Mouse (Mus musculus): ENCODE results near the gene Chrnb1. TPM values are rescaled to one million over a fixed set of nuclear protein-coding genes. Genes with fewer than 3 reads are reported as not detected.

Gene Chrnb1
- polyA plus RNA-seq, 1 experiment = 3.5 TPM

GRCm38 (mm10) chr11:69775716-69776115, 20.0 kb downstream of the Chrnb1 start:
- Histone ChIP-seq H3K4me1 (ENCODE audit: control insufficient read depth, insufficient read depth, low read length) (no peaks in the 10 kb centered on the region; the same call in 1 of the 2 replicates), H3K4me3 (replicated peaks; ENCODE audit: control insufficient read depth, low read depth, low read length) (no peak overlapping the region), H3K27ac (ENCODE audit: control insufficient read depth, insufficient read depth, low read depth, low read length, poor library complexity) (no peak overlapping the region)
- 87% methylated on average over 10 of the region's 10 CpGs for WGBS
- TF ChIP-seq POLR2A (IDR thresholded peaks at IDR 0.05; ENCODE audit: borderline replicate concordance, control insufficient read depth, low read depth, low read length) = no peak
- TF ChIP-seq CTCF (IDR thresholded peaks at IDR 0.05; ENCODE audit: control insufficient read depth, insufficient read depth, low read length) = no peak

GRCm38 (mm10) chr11:69774961-69775360, 20.8 kb downstream of the Chrnb1 start:
- 43% methylated on average over 5 of the region's 5 CpGs for WGBS
- H3K27ac ChIP-seq (ENCODE audit: control insufficient read depth, insufficient read depth, low read depth, low read length, poor library complexity) = peak overlapping the region; percentile 41; the same call in 1 of the 2 replicates
- TF ChIP-seq CTCF (IDR thresholded peaks at IDR 0.05; ENCODE audit: control insufficient read depth, insufficient read depth, low read length) (no peak), POLR2A (IDR thresholded peaks at IDR 0.05; ENCODE audit: borderline replicate concordance, control insufficient read depth, low read depth, low read length) (no peak)
- no peaks in the 10 kb centered on the region; the same call in 1 of the 2 replicates for H3K4me1 ChIP-seq (ENCODE audit: control insufficient read depth, insufficient read depth, low read length)
- H3K4me3 ChIP-seq (replicated peaks; ENCODE audit: control insufficient read depth, low read depth, low read length) = no peak overlapping the region

GRCm38 (mm10) chr11:69767625-69767909, 28.2 kb downstream of the Chrnb1 start:
- no peaks in the 10 kb centered on the region; the same call in 1 of the 2 replicates for H3K4me1 ChIP-seq (ENCODE audit: control insufficient read depth, insufficient read depth, low read length)
- 80% methylated on average over 4 of the region's 4 CpGs for WGBS
- H3K27ac ChIP-seq (ENCODE audit: control insufficient read depth, insufficient read depth, low read depth, low read length, poor library complexity) = no peak overlapping the region
- no peak overlapping the region for H3K4me3 ChIP-seq (replicated peaks; ENCODE audit: control insufficient read depth, low read depth, low read length)
- TF ChIP-seq CTCF (IDR thresholded peaks at IDR 0.05; ENCODE audit: control insufficient read depth, insufficient read depth, low read length) = no peak
- no peak for TF ChIP-seq POLR2A (IDR thresholded peaks at IDR 0.05; ENCODE audit: borderline replicate concordance, control insufficient read depth, low read depth, low read length)

GRCm38 (mm10) chr11:69766872-69767624, 28.7 kb downstream of the Chrnb1 start:
- no peaks in the 10 kb centered on the region; the same call in 1 of the 2 replicates for H3K4me1 ChIP-seq (ENCODE audit: control insufficient read depth, insufficient read depth, low read length)
- no peak for TF ChIP-seq POLR2A (IDR thresholded peaks at IDR 0.05; ENCODE audit: borderline replicate concordance, control insufficient read depth, low read depth, low read length)
- TF ChIP-seq CTCF (IDR thresholded peaks at IDR 0.05; ENCODE audit: control insufficient read depth, insufficient read depth, low read length) = no peak
- WGBS = 79% methylated on average over 13 of the region's 13 CpGs
- H3K4me3 ChIP-seq (replicated peaks; ENCODE audit: control insufficient read depth, low read depth, low read length) = no peak overlapping the region
- H3K27ac ChIP-seq (ENCODE audit: control insufficient read depth, insufficient read depth, low read depth, low read length, poor library complexity) = no peak overlapping the region

- WGBS = under 1% methylated on average over 37 of the region's 37 CpGs
Measured at GRCm38 (mm10) chr11:69766126-69766609, 29.6 kb downstream of the Chrnb1 start.

GRCm38 (mm10) chr11:69765221-69766125, 30.3 kb downstream of the Chrnb1 start, which contains the start of gene Zbtb4:
TSS of gene Zbtb4 (plus strand) at chr11:69765912.
- Histone ChIP-seq H3K4me3 (replicated peaks; ENCODE audit: control insufficient read depth, low read depth, low read length) (peak within 1 kb of the TSS; percentile 54), H3K4me1 (ENCODE audit: control insufficient read depth, insufficient read depth, low read length) (no peaks in the 10 kb centered on the region; the same call in none of the 2 replicates)
- 17% methylated on average over 49 of the region's 55 CpGs for WGBS

More at GRCm38 (mm10) chr11:69766126-69766609, 29.6 kb downstream of the Chrnb1 start:
- H3K27ac ChIP-seq (ENCODE audit: control insufficient read depth, insufficient read depth, low read depth, low read length, poor library complexity) = peak overlapping the region; percentile 62
- no peak for TF ChIP-seq CTCF (IDR thresholded peaks at IDR 0.05; ENCODE audit: control insufficient read depth, insufficient read depth, low read length)
- peak; percentile 45; the same call in 1 of the 2 replicates for TF ChIP-seq POLR2A (IDR thresholded peaks at IDR 0.05; ENCODE audit: borderline replicate concordance, control insufficient read depth, low read depth, low read length)
- H3K4me1 ChIP-seq (ENCODE audit: control insufficient read depth, insufficient read depth, low read length) = no peaks in the 10 kb centered on the region; the same call in 1 of the 2 replicates
- H3K4me3 ChIP-seq (replicated peaks; ENCODE audit: control insufficient read depth, low read depth, low read length) = peak overlapping the region; percentile 54

GRCm38 (mm10) chr11:69763551-69763950, 32.2 kb downstream of the Chrnb1 start:
- no peak for TF ChIP-seq POLR2A (IDR thresholded peaks at IDR 0.05; ENCODE audit: borderline replicate concordance, control insufficient read depth, low read depth, low read length)
- peak; percentile 31; the same call in 1 of the 2 replicates for TF ChIP-seq CTCF (IDR thresholded peaks at IDR 0.05; ENCODE audit: control insufficient read depth, insufficient read depth, low read length)
- Histone ChIP-seq H3K4me3 (replicated peaks; ENCODE audit: control insufficient read depth, low read depth, low read length) (no peak overlapping the region), H3K4me1 (ENCODE audit: control insufficient read depth, insufficient read depth, low read length) (peaks cover 2% of the 10 kb centered on the region), H3K27ac (ENCODE audit: control insufficient read depth, insufficient read depth, low read depth, low read length, poor library complexity) (no peak overlapping the region)
- WGBS = 80% methylated on average over 7 of the region's 7 CpGs

More at GRCm38 (mm10) chr11:69765221-69766125, 30.3 kb downstream of the Chrnb1 start, which contains the start of gene Zbtb4:
- TF ChIP-seq POLR2A (IDR thresholded peaks at IDR 0.05; ENCODE audit: borderline replicate concordance, control insufficient read depth, low read depth, low read length) (no peak; the same call in 1 of the 2 replicates), CTCF (IDR thresholded peaks at IDR 0.05; ENCODE audit: control insufficient read depth, insufficient read depth, low read length) (no peak)
- H3K27ac ChIP-seq (ENCODE audit: control insufficient read depth, insufficient read depth, low read depth, low read length, poor library complexity) = peak within 1 kb of the TSS; percentile 67

All from bone marrow, adult 2 months (tissue).